Mouse (Mus musculus) cerebellum, adult 2 months (tissue): ENCODE data around the gene Atxn2l.

ENCODE experiments used
- CTCF ChIP-seq: fragments of 200-500 bp; IDR thresholded peaks from 2 replicates; pipeline ENCODE4 v1.5.1; 2011; ENCODE audit warnings: low read depth, mild to moderate bottlenecking, control low read depth, low read length, moderate library complexity, borderline replicate concordance; ENCODE audit not compliant: insufficient read depth
- POLR2A ChIP-seq: fragments of 200-500 bp; IDR thresholded peaks from 2 replicates; pipeline ENCODE4 v1.6.1; 2011; ENCODE audit warnings: low read length, control low read depth, borderline replicate concordance; ENCODE audit not compliant: insufficient read depth

GRCm38 (mm10) chr7:126541661-126542060 lies 38.4 kb upstream of the Atxn2l start:
- TF ChIP-seq POLR2A (no peak), CTCF (no peak)
